Mouse (Mus musculus): ENCODE measurements around the gene Rpusd3.
A peak's percentile ranks its signal among the peaks of the same experiment; 100 is the strongest.

The Rpusd3 gene

GRCm38 (mm10) chr6:113429965-113430364 lies 10.8 kb upstream of the Rpusd3 start:
- DNase-seq (ENCODE audit: low spot score), result no peak

- no peak for DNase-seq (ENCODE audit: low spot score)
Observed at GRCm38 (mm10) chr6:113428006-113428405, 8.9 kb upstream of the Rpusd3 start.

- no peak for DNase-seq (ENCODE audit: low spot score)
Observed at GRCm38 (mm10) chr6:113427397-113427796, 8.3 kb upstream of the Rpusd3 start.

GRCm38 (mm10) chr6:113426696-113427095 lies 7.6 kb upstream of the Rpusd3 start:
- no peak for DNase-seq (ENCODE audit: low spot score)

GRCm38 (mm10) chr6:113424187-113424586 lies 5.0 kb upstream of the Rpusd3 start:
- no peak for DNase-seq (ENCODE audit: low spot score)

GRCm38 (mm10) chr6:113423000-113423399 lies 3.9 kb upstream of the Rpusd3 start:
- no peak for DNase-seq (ENCODE audit: low spot score)

- no peak for DNase-seq (ENCODE audit: low spot score)
Observed at GRCm38 (mm10) chr6:113418441-113419198, 520 bp downstream of the Rpusd3 start.

- DNase-seq (ENCODE audit: low spot score), result no peak
Observed at GRCm38 (mm10) chr6:113416416-113416815, 2.7 kb downstream of the Rpusd3 start.

- no peak for DNase-seq (ENCODE audit: low spot score)
Observed at GRCm38 (mm10) chr6:113410001-113410400, 9.1 kb downstream of the Rpusd3 start.

GRCm38 (mm10) chr6:113406683-113407082 lies 12.5 kb downstream of the Rpusd3 start:
- no peak for DNase-seq (ENCODE audit: low spot score)

GRCm38 (mm10) chr6:113405483-113405882 lies 13.7 kb downstream of the Rpusd3 start:
- DNase-seq (ENCODE audit: low spot score), result no peak

GRCm38 (mm10) chr6:113404649-113405448 lies 14.3 kb downstream of the Rpusd3 start:
- DNase-seq (ENCODE audit: low spot score), result no peak

GRCm38 (mm10) chr6:113402094-113402493 lies 17.0 kb downstream of the Rpusd3 start:
- no peak for DNase-seq (ENCODE audit: low spot score)

- no peak for DNase-seq (ENCODE audit: low spot score)
Observed at GRCm38 (mm10) chr6:113396270-113397030, 22.7 kb downstream of the Rpusd3 start.

- DNase-seq (ENCODE audit: low spot score), result no peak
Observed at GRCm38 (mm10) chr6:113395501-113395900, 23.6 kb downstream of the Rpusd3 start.

- DNase-seq (ENCODE audit: low spot score), result no peak
Observed at GRCm38 (mm10) chr6:113394811-113395210, 24.3 kb downstream of the Rpusd3 start.

GRCm38 (mm10) chr6:113393951-113394350 lies 25.2 kb downstream of the Rpusd3 start:
- no peak for DNase-seq (ENCODE audit: low spot score)

- DNase-seq (ENCODE audit: low spot score), result peak; percentile 43
Observed at GRCm38 (mm10) chr6:113392387-113393071, 26.6 kb downstream of the Rpusd3 start.

GRCm38 (mm10) chr6:113392015-113392386 lies 27.1 kb downstream of the Rpusd3 start:
- DNase-seq (ENCODE audit: low spot score), result no peak

GRCm38 (mm10) chr6:113390715-113391114 lies 28.4 kb downstream of the Rpusd3 start:
- no peak for DNase-seq (ENCODE audit: low spot score)

- no peak for DNase-seq (ENCODE audit: low spot score)
Observed at GRCm38 (mm10) chr6:113388960-113389359, 30.2 kb downstream of the Rpusd3 start, which contains the start of gene Ttll3. TSS of gene Ttll3 (plus strand) at chr6:113389260.

GRCm38 (mm10) chr6:113386025-113386424 lies 33.1 kb downstream of the Rpusd3 start:
- DNase-seq (ENCODE audit: low spot score), result no peak
